Mouse (Mus musculus) urinary bladder, adult 2 months (tissue): ENCODE data around the gene Mtpn. TPM values are rescaled to one million over a fixed set of nuclear protein-coding genes. Genes with fewer than 3 reads are reported as not detected.

ENCODE experiments used
- DNase-seq: peaks from one replicate; pipeline ENCODE4 v3.0.0; 2022; ENCODE audit warnings: low spot score
- polyA plus RNA-seq: library from polyadenylated mRNA; depleted of rRNA; stranded (reverse); fragments of >200 nt; gene quantifications from 2 replicates; pipeline ENCODE4 v1.2.3, GENCODE M21; 2012; rRNA removed

The Mtpn gene
- 67.1 and 79.6 TPM in 2 replicates for polyA plus RNA-seq

- DNase-seq, result peak; percentile 90
Measured at GRCm38 (mm10) chr6:35539304-35540009, at the start of gene Mtpn. TSS of gene Mtpn (minus strand) at chr6:35539888.

GRCm38 (mm10) chr6:35568731-35569130 is 29.0 kb upstream of the Mtpn start:
- DNase-seq, result no peak

- DNase-seq, result no peak
Measured at GRCm38 (mm10) chr6:35567755-35568154, 28.1 kb upstream of the Mtpn start.

- DNase-seq, result no peak
Measured at GRCm38 (mm10) chr6:35559950-35560349, 20.3 kb upstream of the Mtpn start.

GRCm38 (mm10) chr6:35544352-35544751 is 4.7 kb upstream of the Mtpn start:
- no peak for DNase-seq

GRCm38 (mm10) chr6:35542656-35543400 is 3.1 kb upstream of the Mtpn start:
- DNase-seq, result no peak

- DNase-seq, result no peak
Measured at GRCm38 (mm10) chr6:35540377-35540776, 689 bp upstream of the Mtpn start.

GRCm38 (mm10) chr6:35538757-35539303 is 858 bp downstream of the Mtpn start:
- no peak for DNase-seq

- no peak for DNase-seq
Measured at GRCm38 (mm10) chr6:35536021-35536420, 3.7 kb downstream of the Mtpn start.

GRCm38 (mm10) chr6:35513362-35513761 is 26.3 kb downstream of the Mtpn start:
- no peak for DNase-seq

- DNase-seq, result no peak
Measured at GRCm38 (mm10) chr6:35504781-35505180, 34.9 kb downstream of the Mtpn start.

- DNase-seq, result no peak
Measured at GRCm38 (mm10) chr6:35502904-35503303, 36.8 kb downstream of the Mtpn start.

GRCm38 (mm10) chr6:35499978-35500667 is 39.6 kb downstream of the Mtpn start:
- DNase-seq, result no peak

- no peak for DNase-seq
Measured at GRCm38 (mm10) chr6:35497406-35497805, 42.3 kb downstream of the Mtpn start.

GRCm38 (mm10) chr6:35493851-35494250 is 45.8 kb downstream of the Mtpn start:
- DNase-seq, result no peak

GRCm38 (mm10) chr6:35479651-35480335 is 59.9 kb downstream of the Mtpn start:
- no peak for DNase-seq

- no peak for DNase-seq
Measured at GRCm38 (mm10) chr6:35476830-35477229, 62.9 kb downstream of the Mtpn start.

GRCm38 (mm10) chr6:35463450-35464395 is 76.0 kb downstream of the Mtpn start:
- DNase-seq, result no peak

- no peak for DNase-seq
Measured at GRCm38 (mm10) chr6:35462484-35462883, 77.2 kb downstream of the Mtpn start.
